Mouse (Mus musculus) kidney, postnatal 25 days (tissue): ENCODE data around the gene Stc2.

Experiments used
- DNase-seq, 2 experiments: peaks; one replicate each; pipeline ENCODE4 v3.0.0; 2021; ENCODE audit warnings: mixed read lengths in 2 of 2

The Stc2 gene

GRCm38 (mm10) chr11:31369648-31370286 lies at the start of gene Stc2:
Gene Stc2, minus strand, starts transcription at chr11:31370074.
- peak; percentile 75 to 80 for DNase-seq

- DNase-seq = no peak
Measured at GRCm38 (mm10) chr11:31417071-31417470, 47.2 kb upstream of the Stc2 start.

GRCm38 (mm10) chr11:31412376-31412775 lies 42.5 kb upstream of the Stc2 start:
- no peak for DNase-seq

- DNase-seq = no peak
Measured at GRCm38 (mm10) chr11:31406736-31407135, 36.9 kb upstream of the Stc2 start.

DNA sequence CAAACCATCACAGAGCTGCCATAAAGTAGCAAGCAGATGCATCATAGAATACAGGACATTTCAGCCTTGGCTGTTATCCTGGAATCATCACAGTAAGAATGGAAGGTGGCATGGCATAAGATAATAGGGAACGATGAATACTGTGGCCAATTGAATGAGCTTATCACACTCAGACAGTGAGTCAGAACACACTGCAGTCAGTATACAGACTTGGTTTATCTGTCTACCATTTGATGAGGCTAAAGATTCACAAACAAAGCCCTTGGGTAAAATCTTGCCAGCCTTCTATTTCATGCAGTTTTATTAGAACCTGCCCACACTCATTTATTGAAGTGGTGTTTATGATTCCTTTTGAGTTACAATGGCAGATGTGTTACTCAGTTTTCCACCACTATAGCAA lies 33.2 kb upstream of the Stc2 start:
- DNase-seq = no peak

- no peak for DNase-seq
Measured at GRCm38 (mm10) chr11:31398604-31399003, 28.7 kb upstream of the Stc2 start.

GRCm38 (mm10) chr11:31396638-31397417 lies 27.0 kb upstream of the Stc2 start:
- no peak for DNase-seq

DNA sequence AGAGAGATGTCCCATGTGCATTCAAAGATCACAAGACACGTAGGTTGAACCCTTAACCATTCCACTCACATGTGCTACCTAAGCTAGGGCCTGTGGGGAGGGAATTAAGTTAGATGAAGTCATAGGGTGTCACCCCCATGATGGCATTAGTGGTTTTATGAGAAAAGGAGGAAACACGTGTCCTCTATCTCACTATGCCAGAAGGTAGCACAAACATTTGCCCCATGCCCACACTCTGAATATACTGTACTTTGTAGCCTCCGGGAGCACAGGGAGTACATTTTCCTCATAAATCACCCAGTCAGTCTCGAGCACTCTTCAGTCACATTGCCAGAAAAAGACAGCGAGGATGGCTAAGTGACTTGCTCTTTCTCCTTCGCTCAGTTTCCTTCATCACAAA lies 24.2 kb upstream of the Stc2 start:
- DNase-seq = no peak

DNA sequence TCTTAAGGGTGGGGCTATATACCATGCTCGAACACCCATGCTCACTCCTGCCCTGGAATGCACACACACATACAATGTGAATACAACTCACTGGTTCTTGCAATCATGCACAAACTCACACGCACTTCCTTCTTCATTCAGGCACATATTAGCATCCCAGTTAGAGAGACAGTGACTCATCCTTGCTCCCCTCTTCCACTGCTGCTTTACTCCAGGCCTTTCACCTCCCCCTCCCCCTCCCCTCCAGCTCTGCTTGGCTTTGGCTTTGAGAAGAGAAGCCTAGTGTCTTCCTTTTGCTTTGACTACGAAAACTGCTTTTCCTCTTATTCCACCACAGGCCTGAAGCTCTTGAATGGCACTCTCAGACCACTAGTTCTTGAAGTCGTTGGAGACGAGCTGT lies 22.5 kb upstream of the Stc2 start:
- DNase-seq = no peak

GRCm38 (mm10) chr11:31388890-31389289 lies 19.0 kb upstream of the Stc2 start:
- DNase-seq = no peak

DNA sequence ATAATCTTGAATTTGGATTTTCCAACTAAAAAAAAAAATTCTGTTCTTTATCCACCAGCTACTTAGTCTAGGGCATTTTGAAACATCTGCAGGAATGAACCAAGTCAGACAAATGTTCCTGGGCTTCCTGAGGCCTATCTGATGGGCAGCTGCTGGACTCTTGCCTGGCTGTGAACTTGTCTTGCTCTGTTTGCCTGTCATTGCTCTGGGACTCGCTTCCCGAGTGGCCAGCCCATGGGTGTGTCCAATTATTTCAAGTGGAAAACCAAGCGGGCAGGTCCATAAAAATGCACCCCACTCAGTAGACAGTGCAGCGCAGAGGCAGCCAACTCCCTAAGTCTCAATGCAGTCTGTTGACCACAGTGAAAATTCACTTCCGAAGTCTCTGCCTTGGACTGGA lies 17.7 kb upstream of the Stc2 start:
- peak in 1 of 2 experiments; percentile 39 for DNase-seq

GRCm38 (mm10) chr11:31386571-31386970 lies 16.7 kb upstream of the Stc2 start:
- peak; percentile 35 to 61 for DNase-seq

DNA sequence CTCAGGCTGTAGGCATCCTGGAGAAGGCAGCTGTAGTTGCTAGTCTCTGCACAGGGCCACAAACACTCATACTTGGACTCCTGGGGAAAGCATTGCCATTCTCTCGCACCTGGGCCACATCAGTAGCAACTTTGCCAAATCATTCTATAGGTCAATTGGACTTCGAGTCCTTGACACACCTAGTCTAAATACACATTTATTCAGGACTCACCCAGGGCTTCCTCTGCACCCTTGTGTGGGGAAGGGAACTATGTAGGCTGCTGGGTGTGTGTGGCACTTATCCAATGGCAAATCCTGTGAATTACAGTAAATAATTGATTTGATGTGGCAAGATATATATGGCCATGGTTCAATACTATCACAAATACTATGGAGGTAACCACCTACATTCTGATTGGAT lies 14.1 kb upstream of the Stc2 start:
- no peak for DNase-seq

GRCm38 (mm10) chr11:31382145-31382544 lies 12.3 kb upstream of the Stc2 start:
- no peak for DNase-seq

DNA sequence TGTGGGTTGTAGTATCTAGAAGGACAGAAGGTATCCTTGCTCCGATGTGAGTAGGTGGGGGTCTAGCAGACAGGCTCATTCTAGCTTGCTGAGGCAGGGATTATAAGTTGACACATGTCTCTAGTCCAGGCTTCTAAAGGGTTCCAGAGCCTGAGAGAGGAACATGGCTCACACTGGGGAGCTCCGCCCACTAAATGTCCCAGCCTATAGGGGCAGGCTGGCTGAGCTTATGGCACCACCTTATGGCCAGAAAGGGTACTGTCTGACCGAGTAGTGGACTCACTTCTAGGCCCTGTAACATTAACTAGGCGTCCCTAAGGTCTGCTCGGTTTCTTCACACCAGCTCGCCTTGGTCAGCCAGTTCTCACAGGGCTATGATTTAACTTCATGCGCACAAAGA lies 3.6 kb upstream of the Stc2 start:
- peak; percentile 55 to 66 for DNase-seq

DNA sequence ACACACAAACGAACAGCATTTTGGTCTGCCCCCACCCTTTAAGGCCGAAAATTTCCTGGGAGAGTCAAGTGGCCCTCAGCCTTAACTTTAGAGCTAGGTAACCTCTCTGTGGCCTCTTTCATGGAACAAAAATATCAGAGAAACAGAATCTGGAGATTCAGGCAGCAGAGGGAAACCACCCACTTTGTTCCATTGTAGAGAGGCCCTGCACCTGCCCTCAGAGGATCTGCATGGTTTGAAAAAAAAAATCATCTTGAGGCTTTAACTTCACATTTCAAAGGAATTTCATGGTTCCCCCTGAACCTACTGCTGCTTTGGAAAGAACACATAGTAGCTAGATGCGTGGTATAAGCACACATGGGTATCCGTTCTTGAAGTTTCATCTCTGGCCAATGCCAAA lies 2.3 kb upstream of the Stc2 start:
- no peak for DNase-seq

GRCm38 (mm10) chr11:31371256-31371838 lies 1.5 kb upstream of the Stc2 start:
- DNase-seq = no peak

DNA sequence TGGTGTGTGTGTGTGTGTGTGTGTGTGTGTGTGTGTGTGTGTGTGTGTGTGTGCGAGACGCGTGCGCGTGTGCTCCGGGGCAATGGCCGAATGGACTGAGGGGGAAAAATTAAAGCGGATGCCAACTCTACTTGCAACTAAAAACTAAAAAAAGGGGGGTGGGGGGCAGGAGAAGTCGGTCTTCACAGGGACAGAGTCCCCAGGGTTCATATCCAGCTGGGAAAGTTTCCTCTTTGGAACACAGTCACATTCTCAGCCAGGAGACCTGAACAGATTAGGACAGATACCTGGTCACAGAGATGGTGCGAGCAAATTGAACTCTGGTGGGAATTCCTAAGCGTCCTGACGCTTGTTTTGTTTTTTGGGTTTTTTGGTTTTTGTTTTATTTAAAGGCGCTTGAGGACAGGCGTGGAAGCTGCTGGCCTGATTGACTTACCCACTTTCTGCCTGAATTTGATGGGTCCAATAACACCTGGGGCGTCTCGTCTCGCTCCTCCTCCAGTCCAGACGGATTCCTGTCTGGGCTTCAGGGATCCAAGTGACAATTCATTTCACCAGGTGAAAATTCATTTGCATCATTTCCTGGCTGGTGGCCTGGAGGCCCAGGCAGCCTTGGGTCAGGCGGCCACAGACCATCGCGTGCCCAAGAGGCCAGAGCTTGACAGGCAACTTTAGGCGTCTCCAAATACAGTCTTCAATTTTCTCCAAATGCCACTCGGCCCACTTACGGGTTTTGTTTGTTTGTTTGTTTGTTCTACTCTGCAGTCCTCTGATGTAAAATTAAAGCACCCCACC lies 759 bp upstream of the Stc2 start:
- DNase-seq = peak; percentile 30 to 52

- peak; percentile 25 to 68 for DNase-seq
Measured at GRCm38 (mm10) chr11:31368965-31369647, 768 bp downstream of the Stc2 start.

- no peak for DNase-seq
Measured at GRCm38 (mm10) chr11:31368252-31368964, 1.5 kb downstream of the Stc2 start.

DNA sequence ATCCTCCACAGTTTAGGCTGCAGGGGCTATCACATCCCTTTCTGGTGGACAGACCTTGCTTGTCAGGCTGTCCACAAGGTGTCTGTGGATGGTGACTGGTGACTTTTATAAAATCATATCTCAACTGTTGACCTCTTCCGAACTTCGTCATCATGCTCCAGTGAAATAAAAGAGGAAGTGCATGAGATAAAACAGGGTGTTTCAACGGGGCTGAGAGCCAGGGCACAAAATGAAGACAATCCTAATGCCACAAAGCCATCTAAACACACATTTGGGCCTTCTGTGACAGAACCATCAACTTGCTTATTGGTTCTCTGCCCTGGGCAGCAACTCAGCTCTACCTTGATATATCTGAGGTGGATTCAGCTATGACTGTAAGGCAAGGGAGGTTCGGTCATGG lies 3.0 kb downstream of the Stc2 start:
- no peak for DNase-seq

- no peak for DNase-seq
Measured at GRCm38 (mm10) chr11:31366421-31366820, 3.5 kb downstream of the Stc2 start.
